Mouse (Mus musculus): ENCODE measurements at regions not wholly inside any gene's neighbourhood (a gene's known extent, or its start where the extent isn't known, plus 50 kb on each side); places are given as distances from the start of the nearest gene placed in this dataset.

DNA sequence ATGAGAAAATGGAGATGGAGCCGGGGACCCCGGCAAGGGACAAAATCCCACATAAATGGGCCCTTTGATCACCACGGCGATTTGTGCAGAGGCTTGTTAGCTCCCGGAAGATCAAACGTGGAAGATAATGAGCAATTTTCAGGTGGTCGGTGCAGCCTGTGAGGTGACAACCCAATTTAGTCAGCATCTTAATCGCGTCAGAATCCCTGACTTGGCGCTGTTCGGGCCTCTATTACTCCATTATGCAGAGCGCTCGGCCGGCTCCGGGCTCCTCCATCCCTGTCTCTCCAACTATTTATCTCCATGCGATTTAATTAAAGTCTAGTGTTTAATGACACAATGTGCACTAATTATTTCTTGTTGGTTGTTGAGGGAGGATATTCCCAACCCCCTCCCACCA lies 66.1 kb upstream of the Igsf21 start:
- TF ChIP-seq GATA1 (IDR thresholded peaks at IDR 0.05; ENCODE audit: low read length) = no peak
- no peak for TF ChIP-seq TAL1 (IDR thresholded peaks at IDR 0.05; ENCODE audit: low read length)
